Mouse (Mus musculus) cerebellum, adult (tissue): ENCODE measurements at regions not wholly inside any gene's neighbourhood (a gene's known extent, or its start where the extent isn't known, plus 50 kb on each side); places are given as distances from the start of the nearest gene placed in this dataset.
"Not testable (repeated sequence)": the region's sequence is repeated elsewhere in the genome, so short reads cannot be mapped to it uniquely, and the experiment has no call there.

ENCODE experiments used
- ATAC-seq: cut with Nextera tagmentation; 2 replicates; pipeline ENCODE4 v1.9.2; 2017; ENCODE audit warnings: mild to moderate bottlenecking, moderate library complexity, mixed read lengths; ENCODE audit not compliant: insufficient number of reproducible peaks, low FRiP score, low TSS enrichment

GRCm38 (mm10) chr6:140816359-140816758, 87.3 kb downstream of the Gm11077 start:
- no peak for ATAC-seq

- ATAC-seq, result no peak
These were observed 87.7 kb downstream of the Gm11077 start for GRCm38 (mm10) chr6:140816831-140817230.

- ATAC-seq, result no peak
These were observed 90.4 kb downstream of the Gm11077 start for GRCm38 (mm10) chr6:140819451-140819878.

GRCm38 (mm10) chr6:140826522-140826921, 97.4 kb downstream of the Gm11077 start:
- no peak for ATAC-seq

GRCm38 (mm10) chr6:140827651-140828050, 98.6 kb downstream of the Gm11077 start:
- no peak for ATAC-seq

GRCm38 (mm10) chr6:140843292-140843991, 114.4 kb downstream of the Gm11077 start:
- no peak for ATAC-seq

- ATAC-seq, result no peak
These were observed 118.1 kb downstream of the Gm11077 start for GRCm38 (mm10) chr6:140847165-140847564.

GRCm38 (mm10) chr6:140852420-140852819, 123.3 kb downstream of the Gm11077 start:
- ATAC-seq, result no peak

- ATAC-seq, result no peak
These were observed 124.4 kb downstream of the Gm11077 start for GRCm38 (mm10) chr6:140853508-140853907.

- no peak for ATAC-seq
These were observed 125.6 kb downstream of the Gm11077 start for GRCm38 (mm10) chr6:140854691-140855090.

- peak; percentile 34; the same call in 1 of the 2 replicates for ATAC-seq
These were observed 127.5 kb downstream of the Gm11077 start for GRCm38 (mm10) chr6:140856468-140857117.

GRCm38 (mm10) chr6:140857118-140857746, 128.1 kb downstream of the Gm11077 start:
- peak; percentile 85 for ATAC-seq

GRCm38 (mm10) chr6:140869523-140869922, 140.4 kb downstream of the Gm11077 start:
- ATAC-seq, result not testable (repeated sequence)

- ATAC-seq, result no peak
These were observed 145.7 kb downstream of the Gm11077 start for GRCm38 (mm10) chr6:140874831-140875230.

GRCm38 (mm10) chr6:140883651-140884050, 154.6 kb downstream of the Gm11077 start:
- ATAC-seq, result no peak

- ATAC-seq, result no peak
These were observed 159.5 kb downstream of the Gm11077 start for GRCm38 (mm10) chr6:140888610-140889009.

- ATAC-seq, result no peak
These were observed 161.0 kb downstream of the Gm11077 start for GRCm38 (mm10) chr6:140890060-140890459.

- no peak for ATAC-seq
These were observed 161.5 kb downstream of the Gm11077 start for GRCm38 (mm10) chr6:140890591-140890990.

- peak; percentile 75 for ATAC-seq
These were observed 165.4 kb downstream of the Gm11077 start for GRCm38 (mm10) chr6:140894467-140894866.

- ATAC-seq, result no peak
These were observed 166.4 kb downstream of the Gm11077 start for GRCm38 (mm10) chr6:140895441-140895840.

GRCm38 (mm10) chr6:140897111-140897510, 168.0 kb downstream of the Gm11077 start:
- ATAC-seq, result no peak
